Mouse (Mus musculus) testis, adult 2 months (tissue): Measurements from ENCODE around the gene Daam1.

ENCODE experiments used
- CTCF ChIP-seq: fragments of 200-500 bp; IDR thresholded peaks from 2 replicates; pipeline ENCODE4 v1.5.1; 2012; ENCODE audit warnings: low read depth, mild to moderate bottlenecking, inconsistent platforms, low read length, moderate library complexity; ENCODE audit not compliant: control insufficient read depth, insufficient read depth, insufficient replicate concordance
- POLR2A ChIP-seq: fragments of 200-500 bp; IDR thresholded peaks from 2 replicates; pipeline ENCODE4 v1.6.1; 2012; ENCODE audit warnings: low read depth, mild to moderate bottlenecking, inconsistent platforms, low read length, moderate library complexity; ENCODE audit not compliant: control insufficient read depth

DNA sequence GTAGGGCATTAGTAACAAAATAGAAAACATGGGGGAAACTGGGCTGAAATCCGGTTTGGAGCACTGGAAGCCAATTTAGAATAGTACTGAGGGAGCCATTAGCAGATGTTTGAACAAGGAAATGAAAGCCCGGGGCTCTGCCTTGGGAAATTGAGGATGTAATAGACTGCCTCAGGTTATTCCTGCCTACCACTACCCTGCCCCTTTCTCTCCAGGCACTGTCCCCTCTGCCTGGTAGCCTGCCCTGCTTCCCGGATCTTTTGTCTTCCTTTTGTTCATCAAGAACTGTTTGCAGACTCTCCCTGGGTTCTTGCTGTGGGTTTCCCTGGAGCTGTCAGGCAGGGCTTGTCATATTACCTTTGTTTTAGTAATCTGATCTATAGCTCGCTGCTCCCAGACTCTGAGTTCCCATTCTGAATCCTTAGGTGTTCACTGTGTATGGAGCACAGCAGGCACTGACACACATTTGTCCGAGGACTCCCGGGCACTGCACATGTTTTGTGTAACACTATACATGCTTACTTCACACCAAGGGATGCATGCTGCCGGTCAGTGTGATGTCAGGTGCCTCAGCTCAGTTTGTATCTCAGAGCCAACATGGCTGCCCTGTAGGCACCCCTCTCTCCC, 61.0 kb downstream of the Daam1 start:
- no peak for TF ChIP-seq CTCF
- TF ChIP-seq POLR2A: no peak
